Mouse (Mus musculus) c-Kit-positive CD71-positive TER-119-positive erythroid progenitor cells, embryonic 14.5 days (primary cell): ENCODE results near the gene Ccdc51.
A peak's percentile ranks its signal among the peaks of the same experiment; 100 is the strongest.

Source experiments
- DNase-seq: peaks from one replicate; pipeline ENCODE4 v3.0.0-alpha.2; 2013; ENCODE audit warnings: low spot score

The Ccdc51 gene

DNA sequence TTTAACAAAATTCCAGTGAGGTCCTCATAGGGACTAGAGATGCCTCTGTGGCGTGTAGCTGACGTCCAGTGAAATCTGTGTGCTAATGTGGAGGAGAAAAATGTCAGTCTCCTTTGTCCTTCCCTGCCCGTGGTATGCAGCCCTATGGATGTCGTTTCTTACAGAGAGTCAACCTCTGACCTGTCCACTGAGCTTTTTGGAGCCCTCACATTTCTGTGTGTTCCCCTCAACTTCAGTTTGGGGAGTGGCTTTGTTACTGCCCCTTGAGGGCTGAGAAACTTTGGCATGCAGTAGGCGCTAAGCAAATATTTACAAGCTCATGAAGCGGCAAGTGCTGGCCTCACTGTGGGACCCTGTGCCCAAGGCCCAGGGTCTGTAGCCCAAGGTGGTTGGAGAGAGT lies 15.0 kb downstream of the Ccdc51 start:
- no peak for DNase-seq

DNA sequence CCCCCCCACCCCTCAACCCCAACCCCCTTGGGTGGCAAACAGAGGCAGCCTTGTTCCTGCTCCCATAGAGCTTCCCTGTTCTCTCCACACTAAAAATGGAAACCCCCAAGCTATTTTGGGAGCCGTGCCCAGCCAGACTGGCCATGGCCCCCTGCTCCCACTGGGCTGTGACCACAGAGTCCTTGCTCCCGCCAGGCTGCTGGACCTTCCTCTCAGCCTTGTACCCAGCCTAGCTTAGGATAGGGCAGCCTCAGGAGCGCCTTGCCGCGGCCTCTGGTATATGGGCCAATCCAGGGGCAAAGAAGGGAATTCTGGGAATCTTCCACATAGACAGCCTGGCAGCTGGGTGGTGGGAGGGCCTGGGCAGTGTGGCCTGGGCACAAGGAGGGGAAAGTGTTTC lies 15.5 kb downstream of the Ccdc51 start:
- no peak for DNase-seq

DNA sequence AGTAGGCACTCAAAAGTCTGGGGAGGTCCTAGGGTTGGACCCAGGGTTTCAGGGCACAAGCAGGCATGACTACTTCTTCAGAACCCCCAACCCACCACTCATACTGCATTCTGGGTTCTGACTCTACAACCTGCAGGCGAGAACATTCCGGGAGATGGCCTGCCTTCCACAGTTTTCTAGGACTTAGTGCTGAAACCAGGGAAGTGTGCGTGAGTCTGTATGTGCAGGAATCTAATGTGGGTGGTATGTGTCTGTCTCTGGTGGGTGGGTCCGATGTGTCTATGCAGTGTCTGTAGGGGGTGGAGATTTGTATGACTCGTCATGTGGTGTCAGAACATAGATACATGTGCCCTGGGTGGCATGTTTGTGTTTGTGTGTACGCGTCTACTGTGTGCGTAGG lies 16.1 kb downstream of the Ccdc51 start:
- DNase-seq: no peak

DNA sequence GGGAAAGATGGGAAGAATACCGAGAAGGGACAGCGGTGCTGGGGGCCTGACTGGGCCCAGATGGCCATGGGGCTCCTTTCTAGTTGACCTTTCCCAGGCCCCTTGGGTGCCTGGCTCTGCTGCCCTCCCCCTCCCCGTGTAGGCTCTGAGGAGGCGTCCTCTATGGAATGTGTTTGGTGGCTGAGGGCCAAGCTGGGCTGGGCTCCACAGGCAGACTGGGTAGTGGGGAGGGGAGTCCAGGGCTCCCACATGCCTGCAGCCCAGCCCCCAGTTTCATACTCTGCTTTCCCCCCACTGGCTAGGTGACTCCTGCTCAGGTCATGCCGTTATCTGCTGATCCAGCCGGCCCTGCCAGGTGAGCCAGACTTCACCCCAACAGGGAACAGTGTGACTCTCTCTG lies 16.7 kb downstream of the Ccdc51 start:
- DNase-seq: no peak

DNA sequence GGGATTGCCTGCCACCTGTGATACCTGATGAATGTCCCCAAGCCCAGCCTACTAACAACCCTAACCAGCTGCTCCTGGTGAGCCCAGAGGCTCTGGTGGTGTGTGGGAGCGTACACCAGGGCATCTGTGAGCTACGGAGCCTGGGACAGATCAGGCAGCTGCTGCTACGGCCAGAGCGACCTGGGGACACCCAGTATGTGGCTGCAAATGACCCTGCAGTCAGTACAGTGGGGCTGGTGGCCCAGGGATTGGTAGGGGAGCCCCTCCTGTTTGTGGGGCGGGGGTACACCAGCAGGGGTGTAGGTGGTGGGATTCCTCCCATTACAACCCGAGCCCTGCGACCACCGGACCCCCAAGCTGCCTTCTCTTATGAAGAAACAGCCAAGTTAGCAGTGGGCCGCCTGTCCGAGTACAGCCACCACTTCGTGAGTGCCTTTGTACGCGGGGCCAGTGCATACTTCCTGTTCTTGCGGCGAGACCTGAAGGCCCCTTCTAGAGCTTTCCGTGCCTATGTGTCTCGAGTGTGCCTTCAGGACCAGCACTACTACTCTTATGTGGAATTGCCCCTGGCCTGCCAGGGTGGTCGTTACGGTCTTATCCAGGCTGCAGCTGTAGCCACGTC lies 18.1 kb downstream of the Ccdc51 start:
- no peak for DNase-seq

DNA sequence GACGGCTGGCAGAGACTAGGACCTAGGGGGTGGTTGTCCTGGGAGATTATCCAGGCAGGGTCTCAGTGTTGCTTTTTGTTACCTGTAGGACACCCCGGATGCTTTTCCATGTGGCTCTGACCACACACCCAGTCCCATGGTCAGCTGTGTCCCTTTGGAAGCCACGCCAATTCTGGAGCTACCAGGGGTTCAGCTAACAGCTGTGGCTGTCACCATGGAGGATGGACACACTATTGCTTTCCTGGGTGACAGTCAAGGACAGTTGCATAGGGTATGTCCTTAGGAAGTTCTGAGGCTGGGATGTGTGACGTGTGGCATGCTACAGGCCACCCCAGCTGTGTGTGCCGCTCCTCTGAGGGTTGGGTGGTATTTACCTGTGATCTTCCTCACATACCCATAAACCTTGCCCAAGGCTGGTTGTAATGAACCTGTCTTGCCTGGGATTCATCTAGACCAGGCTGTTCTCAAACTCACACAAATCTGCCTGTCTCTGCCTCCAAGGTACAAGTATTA lies 19.7 kb downstream of the Ccdc51 start:
- DNase-seq: no peak

DNA sequence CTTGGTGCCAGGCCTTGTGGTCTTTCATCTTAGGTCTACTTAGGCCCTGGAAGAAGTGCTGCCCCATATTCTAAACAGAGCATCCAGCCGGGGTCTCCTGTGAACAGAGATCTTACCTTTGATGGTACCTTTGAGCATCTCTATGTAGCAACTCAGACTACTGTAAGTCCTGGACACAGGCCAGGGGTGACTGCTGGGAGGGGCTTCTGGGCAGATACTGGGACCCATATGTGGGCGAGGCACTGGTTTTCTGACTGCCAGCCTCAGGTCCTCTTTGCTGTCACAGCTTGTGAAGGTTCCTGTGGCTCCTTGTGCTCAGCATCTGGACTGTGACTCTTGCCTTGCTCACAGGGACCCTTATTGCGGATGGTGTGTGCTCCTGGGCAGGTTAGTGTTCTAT lies 20.2 kb downstream of the Ccdc51 start:
- no peak for DNase-seq

DNA sequence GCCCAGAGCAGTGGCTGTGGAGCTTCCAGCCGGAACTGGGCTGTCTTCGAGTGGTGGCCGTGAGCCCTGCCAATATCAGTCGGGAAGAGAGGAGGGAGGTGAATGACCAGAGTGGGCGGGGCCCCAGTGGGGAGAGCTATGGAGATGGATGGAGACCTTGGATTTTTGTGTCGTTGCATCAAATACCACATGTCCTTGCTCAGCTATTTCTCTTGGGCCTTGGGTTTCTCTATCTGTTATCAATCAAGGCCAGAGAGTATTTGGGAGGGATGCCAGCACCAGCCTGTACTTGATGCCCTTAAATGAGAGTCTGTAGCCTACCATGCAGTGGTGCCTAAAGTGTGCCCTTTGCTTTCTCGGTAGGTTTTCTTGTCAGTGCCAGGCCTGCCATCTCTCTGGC lies 21.0 kb downstream of the Ccdc51 start:
- no peak for DNase-seq

DNA sequence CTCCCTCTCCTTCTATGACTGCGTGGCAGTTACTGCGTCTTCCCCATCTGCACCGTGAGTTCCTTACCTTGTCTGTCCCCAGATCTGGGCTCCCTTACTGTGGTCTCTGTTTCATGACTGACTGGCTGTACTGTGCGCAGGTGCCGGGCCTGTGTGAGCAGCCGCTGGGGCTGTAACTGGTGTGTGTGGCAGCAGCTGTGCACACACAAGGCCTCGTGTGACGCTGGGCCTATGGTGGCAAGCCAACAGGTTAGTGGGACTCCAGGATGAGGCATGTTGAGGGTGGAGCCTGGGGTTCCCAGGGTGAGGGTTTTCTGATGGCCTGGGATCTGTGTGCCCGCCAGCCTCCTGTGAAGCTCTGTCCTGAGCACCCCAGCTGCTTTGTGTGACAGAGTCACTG lies 21.8 kb downstream of the Ccdc51 start:
- no peak for DNase-seq

DNA sequence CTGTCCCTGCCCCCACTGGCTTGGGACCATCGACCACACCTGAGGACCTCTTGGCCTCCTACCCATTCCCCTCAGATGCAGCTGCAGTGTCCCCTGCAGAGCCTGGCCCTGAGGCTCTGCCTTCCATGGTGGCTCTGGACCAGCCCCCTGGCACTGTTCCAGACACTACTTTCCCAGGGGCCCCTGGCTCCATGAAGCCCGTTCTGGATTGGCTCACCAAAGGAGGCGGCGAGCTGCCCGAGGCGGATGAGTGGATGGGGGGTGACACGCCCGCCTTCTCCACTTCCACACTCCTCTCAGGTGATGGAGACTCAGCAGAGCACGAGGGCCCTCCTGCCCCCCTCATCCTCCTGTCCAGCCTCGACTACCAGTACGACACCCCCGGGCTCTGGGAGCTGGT lies 22.7 kb downstream of the Ccdc51 start:
- no peak for DNase-seq

DNA sequence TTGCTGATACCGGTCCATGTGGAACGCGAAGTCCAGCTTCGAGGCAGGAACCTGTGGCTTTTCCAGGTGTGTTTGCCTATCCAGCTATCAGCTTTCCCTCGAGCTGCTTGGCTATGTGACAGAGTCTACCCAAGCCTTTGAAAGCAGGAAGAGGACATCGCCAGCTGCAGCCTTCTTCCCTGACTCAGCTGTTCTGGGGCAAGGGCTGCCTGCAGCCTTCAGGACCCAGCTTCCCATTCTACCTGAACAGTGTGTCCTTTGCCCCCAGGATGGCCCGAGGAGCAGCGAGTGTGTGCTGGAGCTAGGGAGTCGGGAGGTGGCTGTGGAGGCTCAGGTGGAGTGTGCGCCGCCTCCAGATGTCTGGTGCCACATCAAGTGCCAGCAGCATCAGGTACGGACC lies 23.4 kb downstream of the Ccdc51 start:
- DNase-seq: no peak

DNA sequence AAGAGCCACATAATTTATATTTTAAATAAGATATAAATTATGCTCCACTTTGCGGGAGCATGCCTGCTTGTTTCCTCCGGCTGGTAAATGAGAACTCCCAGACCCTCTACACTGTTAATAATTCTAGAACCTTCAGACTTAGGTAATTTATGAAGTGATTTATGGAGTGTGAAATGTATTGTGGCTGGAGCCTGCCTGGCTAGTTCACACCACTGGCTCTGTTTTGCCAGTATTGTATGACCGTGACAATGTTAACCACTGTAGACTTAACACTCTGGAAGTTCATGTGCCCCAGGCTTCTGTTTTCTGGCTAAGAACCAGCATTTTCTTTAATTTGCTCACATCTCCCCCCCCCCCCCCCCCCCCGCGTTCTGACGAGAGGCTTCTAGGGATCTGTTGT lies 25.0 kb downstream of the Ccdc51 start:
- DNase-seq: no peak

DNA sequence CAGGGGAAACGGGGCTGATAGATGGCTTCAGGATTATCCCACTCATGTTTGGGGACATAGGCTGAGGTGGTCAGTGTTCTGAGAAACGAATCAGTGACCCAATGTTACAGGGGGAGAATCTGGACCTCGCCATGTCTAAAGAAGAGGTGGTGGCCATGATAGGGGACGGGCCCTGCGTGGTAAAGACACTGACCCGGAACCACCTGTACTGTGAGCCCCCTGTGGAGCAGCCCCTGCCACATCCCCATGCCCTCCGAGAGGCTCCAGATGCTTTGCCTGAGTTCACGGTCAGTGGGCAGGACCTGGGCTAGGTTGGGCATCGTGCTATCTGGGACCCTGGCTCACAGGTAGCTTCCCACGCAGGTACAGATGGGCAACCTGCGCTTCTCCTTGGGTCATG lies 27.9 kb downstream of the Ccdc51 start:
- DNase-seq: no peak

DNA sequence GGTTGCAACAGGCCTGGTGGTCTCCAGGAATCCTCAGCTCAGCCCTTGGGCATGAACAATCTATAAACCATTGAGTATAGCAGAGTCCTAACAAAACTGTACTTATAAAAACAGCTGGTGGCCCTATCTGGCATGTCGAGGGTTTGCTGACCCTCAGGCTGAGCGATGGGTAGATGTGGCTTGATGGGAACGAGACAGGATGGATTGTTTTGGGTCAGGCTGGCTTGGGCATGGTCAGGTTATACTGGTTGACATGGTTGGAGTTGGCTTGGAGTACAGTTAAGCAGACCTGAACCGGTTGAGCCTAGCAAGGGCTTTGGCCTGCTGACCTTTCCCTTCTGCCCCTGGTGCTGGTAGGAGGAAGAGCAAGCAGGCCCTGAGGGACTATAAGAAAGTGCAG lies 28.8 kb downstream of the Ccdc51 start:
- no peak for DNase-seq

DNA sequence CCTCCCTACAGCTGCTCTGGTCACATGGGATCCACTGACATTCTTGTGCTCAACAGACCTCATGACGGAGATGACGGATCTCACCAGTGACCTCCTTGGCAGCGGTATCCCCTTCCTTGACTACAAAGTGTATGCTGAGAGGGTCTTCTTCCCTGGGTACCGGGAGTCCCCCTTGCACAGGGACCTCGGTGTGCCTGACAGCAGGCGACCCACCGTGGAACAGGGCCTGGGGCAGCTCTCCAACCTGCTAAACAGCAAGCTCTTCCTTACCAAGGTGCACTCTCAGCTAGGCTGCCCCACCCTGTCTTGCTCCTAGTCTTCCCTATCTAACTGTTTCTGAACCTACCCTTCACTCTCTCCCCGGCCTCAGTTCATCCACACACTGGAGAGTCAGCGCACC lies 29.3 kb downstream of the Ccdc51 start:
- no peak for DNase-seq

DNA sequence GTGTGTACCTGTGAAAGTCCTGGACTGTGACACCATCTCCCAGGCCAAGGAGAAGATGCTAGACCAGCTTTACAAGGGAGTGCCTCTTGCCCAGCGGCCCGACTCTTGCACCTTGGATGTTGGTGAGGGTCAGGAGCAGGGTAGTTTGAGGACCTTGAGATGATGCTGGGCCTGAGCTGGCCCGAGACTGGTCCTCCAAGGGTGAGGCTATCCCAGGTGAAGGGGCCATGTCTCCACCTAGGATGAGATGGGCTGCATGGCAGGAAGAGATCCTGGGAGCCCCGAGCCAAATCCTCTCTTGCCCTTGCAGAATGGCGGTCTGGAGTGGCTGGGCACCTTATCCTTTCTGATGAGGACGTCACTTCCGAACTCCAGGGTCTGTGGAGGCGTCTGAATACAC lies 31.0 kb downstream of the Ccdc51 start:
- DNase-seq: no peak

DNA sequence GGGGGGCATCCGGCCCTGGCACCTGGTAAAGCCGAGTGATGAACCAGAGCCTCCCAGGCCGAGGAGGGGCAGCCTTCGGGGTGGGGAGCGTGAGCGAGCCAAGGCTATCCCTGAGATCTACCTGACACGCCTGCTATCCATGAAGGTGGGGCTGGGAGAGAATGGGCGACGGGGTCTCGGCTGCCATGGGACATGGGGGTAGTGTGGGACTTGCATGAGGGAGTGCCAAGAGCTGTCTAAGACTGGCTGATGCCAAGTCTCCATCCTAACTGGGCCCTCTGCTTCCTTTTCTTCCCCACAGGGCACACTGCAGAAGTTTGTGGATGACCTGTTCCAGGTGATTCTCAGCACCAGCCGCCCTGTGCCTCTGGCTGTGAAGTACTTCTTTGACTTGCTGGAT lies 32.0 kb downstream of the Ccdc51 start:
- DNase-seq: no peak

DNA sequence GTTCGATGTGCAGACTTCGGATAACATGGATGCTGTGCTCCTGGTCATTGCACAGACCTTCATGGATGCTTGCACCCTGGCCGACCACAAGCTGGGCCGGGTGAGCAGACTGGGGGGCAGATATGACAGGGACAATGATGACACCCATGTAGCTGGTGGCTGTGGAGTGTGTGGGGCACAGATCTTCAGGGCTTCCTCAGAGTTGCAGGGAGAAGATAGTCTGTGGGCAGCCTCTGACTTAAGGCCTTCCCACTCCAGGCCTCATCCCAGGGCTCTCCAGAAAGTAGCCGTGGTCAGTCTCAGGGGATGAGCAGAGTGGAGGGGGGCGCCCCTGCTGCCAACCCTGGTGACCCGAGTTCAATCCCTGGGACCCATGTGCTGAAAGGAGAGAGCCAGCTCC lies 32.6 kb downstream of the Ccdc51 start:
- DNase-seq: no peak

DNA sequence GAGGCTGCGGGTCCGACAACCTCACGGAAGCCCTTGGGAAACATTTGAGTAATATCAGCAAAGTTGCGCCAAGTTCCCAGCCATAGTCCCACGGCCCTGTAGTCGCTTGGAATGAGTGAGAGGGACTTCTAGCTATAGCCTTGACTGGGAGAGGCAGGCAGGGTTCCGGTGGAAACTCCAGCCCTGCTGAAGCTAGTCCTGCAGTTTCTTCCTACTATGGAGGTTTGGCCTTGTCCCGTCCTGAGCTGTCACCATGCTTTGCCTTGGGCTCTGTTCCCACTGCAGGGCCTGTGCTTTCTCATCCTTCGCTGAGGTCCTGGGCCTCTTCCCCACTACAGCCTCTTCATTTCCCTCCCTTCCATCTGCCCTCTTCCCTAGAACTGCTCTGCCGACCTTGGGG lies 33.9 kb downstream of the Ccdc51 start:
- no peak for DNase-seq

DNA sequence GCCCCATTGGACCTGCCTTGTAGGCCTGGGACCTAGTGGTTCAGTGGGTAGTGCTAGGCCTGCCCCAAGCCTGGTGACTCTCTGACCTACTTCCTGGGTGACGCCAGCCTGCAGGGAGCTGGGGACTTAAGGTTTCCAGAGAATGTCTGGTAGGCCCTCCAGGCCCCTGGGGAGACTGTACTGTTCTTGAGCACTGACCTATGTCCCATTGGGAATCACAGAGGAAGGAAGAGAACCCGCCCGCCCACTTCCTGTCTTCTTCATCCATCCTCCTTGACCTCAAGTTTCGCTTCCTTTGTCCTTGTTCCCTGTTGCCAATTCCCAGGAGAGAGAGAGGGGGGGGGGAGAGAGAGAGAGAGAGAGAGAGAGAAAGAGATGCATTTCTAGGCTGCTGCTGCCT lies 35.8 kb downstream of the Ccdc51 start:
- DNase-seq: no peak

DNA sequence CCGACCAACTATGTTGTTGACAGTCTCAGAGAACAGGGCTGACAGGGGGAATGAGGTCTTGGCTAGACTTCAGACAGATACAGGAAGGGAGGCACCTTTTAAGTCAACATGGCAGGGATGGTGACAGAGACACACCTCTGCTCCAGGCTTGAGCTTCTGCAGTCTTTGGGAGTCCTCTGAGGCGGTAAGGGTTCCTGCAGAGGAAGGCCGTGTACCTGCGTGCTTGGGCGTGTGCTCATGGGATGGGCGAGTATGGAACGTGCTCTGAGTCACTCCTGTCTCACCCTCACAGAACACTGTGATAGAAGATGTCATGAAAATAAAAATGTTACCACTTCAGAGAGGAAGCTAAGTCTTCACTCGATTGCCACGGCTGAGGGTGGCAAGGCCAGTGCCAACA lies 37.3 kb downstream of the Ccdc51 start:
- no peak for DNase-seq

DNA sequence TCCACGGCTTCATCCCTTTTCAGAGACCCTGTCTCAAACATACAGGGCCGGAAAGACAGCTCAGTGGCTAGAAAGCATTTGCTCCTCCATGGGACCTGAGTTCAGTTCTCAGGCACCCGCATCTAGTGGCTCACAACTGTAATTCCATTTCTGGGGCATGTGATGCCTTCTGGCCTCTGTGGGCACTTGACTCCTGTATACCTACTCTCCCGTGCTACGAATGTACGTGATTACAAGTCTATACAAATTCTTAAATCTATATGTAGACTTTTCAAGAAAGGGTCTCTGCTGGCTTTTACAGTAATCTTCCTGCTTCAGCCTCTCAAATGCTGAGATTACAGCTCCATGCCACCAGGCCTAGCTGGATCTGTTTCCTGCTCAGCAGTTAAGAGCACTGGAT lies 38.7 kb downstream of the Ccdc51 start:
- DNase-seq: no peak

DNA sequence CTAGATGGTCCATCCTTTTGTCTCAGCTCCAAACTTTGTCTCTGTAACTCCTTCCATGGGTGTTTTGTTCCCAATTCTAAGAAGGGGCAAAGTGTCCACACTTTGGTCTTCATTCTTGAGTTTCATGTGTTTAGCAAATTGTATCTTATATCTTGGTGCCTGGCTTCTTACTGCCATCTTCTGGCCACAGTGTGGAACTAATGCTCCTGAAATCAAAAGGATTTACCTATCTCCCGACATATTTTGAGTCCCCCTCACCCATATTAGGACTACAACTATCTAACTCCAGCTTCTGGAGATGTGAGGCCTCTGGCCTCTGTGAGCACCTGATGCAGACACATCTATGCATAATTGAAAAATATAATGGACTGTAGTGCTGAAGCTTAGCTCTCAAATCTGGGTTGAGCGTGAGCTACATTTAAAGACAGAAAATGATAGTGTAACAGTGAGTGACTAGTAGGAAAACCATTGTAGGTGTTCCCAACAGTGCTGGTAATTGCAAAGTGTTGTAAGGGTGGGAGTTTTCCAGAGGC lies 40.3 kb downstream of the Ccdc51 start:
- DNase-seq: peak; percentile 13

DNA sequence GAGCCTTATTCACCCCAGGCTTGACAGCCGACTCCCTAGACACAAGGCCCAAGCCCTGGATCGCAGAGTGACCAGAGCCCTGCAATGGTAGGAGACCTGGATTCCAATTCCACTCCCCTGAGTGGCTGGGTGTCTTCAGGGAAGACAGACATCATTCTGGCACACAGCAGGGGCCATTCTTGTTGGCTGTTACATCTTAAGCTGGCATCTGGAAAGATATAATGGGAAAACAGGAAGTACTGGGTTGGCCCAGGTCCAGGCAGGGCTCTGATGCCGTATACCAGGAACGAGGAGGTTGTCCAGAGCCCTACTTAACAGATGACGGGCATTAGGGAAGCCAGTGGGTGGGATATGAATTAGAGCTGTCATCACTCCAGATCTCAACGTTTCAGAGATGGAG lies 41.0 kb downstream of the Ccdc51 start:
- DNase-seq: no peak

DNA sequence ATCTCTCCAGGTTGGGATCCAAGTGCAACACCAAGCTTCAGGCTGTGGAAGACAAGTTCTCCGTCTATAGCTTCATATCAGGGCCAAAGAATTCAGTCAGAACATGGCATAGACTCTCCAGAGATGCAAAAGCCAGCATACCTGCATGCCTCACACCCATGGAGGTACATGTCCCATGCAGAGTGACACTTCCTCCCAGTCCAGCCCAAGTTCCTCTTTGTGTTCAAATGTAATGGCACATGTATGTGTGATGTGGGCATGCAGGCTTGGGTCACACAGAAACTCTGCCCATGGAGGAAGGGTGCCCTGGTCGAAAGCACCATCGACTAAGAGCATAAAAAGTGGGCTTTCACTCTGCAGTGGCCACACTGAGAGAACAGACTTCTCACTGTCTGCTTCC lies 41.9 kb downstream of the Ccdc51 start:
- DNase-seq: no peak
